Mouse (Mus musculus): ENCODE measurements around the gene 2010111I01Rik. TPM values are rescaled to one million over a fixed set of nuclear protein-coding genes. Genes with fewer than 3 reads are reported as not detected.

The 2010111I01Rik gene
- 146 and 153 TPM in 2 replicates for polyA plus RNA-seq (2015; fragmentation: Nextera tagmentation; extraction: Ambion mirVana)

- H3K36me3 ChIP-seq (ENCODE audit: insufficient read depth, low read length): no peaks in the 10 kb centered on the region
- DNase-seq (ENCODE audit: low spot score): peak; percentile 98
- WGBS: under 1% methylated on average over 41 of the region's 41 CpGs
- H3K27ac ChIP-seq: no peak within 1 kb of the TSS
- H3K4me2 ChIP-seq (ENCODE audit: low read length): peak within 1 kb of the TSS; percentile 84
- peak; percentile 95 for ATAC-seq (replicated peaks; ENCODE audit: low FRiP score, low read depth)
- H3K4me1 ChIP-seq (replicated peaks; ENCODE audit: insufficient read depth, low read length): no peaks in the 10 kb centered on the region
- peak; percentile 49 for TF ChIP-seq CTCF (IDR thresholded peaks at IDR 0.05; ENCODE audit: low read depth)
- H3K9ac ChIP-seq (ENCODE audit: low read depth, low read length): peak within 1 kb of the TSS; percentile 64
- peak within 1 kb of the TSS; percentile 71 for H3K4me3 ChIP-seq (replicated peaks; ENCODE audit: low read depth, low read length)
- no peaks in the 10 kb centered on the region for H3K27me3 ChIP-seq (ENCODE audit: insufficient read depth, low read length)
- no peaks in the 10 kb centered on the region for H3K9me3 ChIP-seq (replicated peaks; ENCODE audit: low read length)
Observed at GRCm38 (mm10) chr13:62964640-62965311, at the start of gene 2010111I01Rik. Gene 2010111I01Rik (plus strand): TSS chr13:62964893.

GRCm38 (mm10) chr13:62916675-62917074 is 48.0 kb upstream of the 2010111I01Rik start:
- WGBS: 39% methylated on average over 4 of the region's 4 CpGs
- no peak overlapping the region for H3K4me2 ChIP-seq (ENCODE audit: low read length)

GRCm38 (mm10) chr13:62917416-62918110 is 47.1 kb upstream of the 2010111I01Rik start:
- no peak overlapping the region for H3K27ac ChIP-seq
- no peaks in the 10 kb centered on the region for H3K4me1 ChIP-seq (replicated peaks; ENCODE audit: insufficient read depth, low read length)
- DNase-seq (ENCODE audit: low spot score) (no peak), ATAC-seq (replicated peaks; ENCODE audit: low FRiP score, low read depth) (no peak)
- H3K4me3 ChIP-seq (replicated peaks; ENCODE audit: low read depth, low read length): no peak overlapping the region
- H3K9ac ChIP-seq (ENCODE audit: low read depth, low read length): no peak overlapping the region
- no peaks in the 10 kb centered on the region for H3K9me3 ChIP-seq (replicated peaks; ENCODE audit: low read length)
- no peaks in the 10 kb centered on the region for H3K27me3 ChIP-seq (ENCODE audit: insufficient read depth, low read length)
- no peaks in the 10 kb centered on the region for H3K36me3 ChIP-seq (ENCODE audit: insufficient read depth, low read length)
- no peak for TF ChIP-seq CTCF (IDR thresholded peaks at IDR 0.05; ENCODE audit: low read depth)
- no peak overlapping the region for H3K4me2 ChIP-seq (ENCODE audit: low read length)
- 56% methylated on average over 1 of the region's 1 CpGs for WGBS

More at GRCm38 (mm10) chr13:62916675-62917074, 48.0 kb upstream of the 2010111I01Rik start:
- H3K27me3 ChIP-seq (ENCODE audit: insufficient read depth, low read length): no peaks in the 10 kb centered on the region
- H3K4me1 ChIP-seq (replicated peaks; ENCODE audit: insufficient read depth, low read length): no peaks in the 10 kb centered on the region
- no peak overlapping the region for H3K9ac ChIP-seq (ENCODE audit: low read depth, low read length)
- H3K27ac ChIP-seq: no peak overlapping the region
- ATAC-seq (replicated peaks; ENCODE audit: low FRiP score, low read depth) (no peak), DNase-seq (ENCODE audit: low spot score) (no peak)
- no peak for TF ChIP-seq CTCF (IDR thresholded peaks at IDR 0.05; ENCODE audit: low read depth)
- H3K36me3 ChIP-seq (ENCODE audit: insufficient read depth, low read length): no peaks in the 10 kb centered on the region
- no peaks in the 10 kb centered on the region for H3K9me3 ChIP-seq (replicated peaks; ENCODE audit: low read length)
- H3K4me3 ChIP-seq (replicated peaks; ENCODE audit: low read depth, low read length): no peak overlapping the region

DNA sequence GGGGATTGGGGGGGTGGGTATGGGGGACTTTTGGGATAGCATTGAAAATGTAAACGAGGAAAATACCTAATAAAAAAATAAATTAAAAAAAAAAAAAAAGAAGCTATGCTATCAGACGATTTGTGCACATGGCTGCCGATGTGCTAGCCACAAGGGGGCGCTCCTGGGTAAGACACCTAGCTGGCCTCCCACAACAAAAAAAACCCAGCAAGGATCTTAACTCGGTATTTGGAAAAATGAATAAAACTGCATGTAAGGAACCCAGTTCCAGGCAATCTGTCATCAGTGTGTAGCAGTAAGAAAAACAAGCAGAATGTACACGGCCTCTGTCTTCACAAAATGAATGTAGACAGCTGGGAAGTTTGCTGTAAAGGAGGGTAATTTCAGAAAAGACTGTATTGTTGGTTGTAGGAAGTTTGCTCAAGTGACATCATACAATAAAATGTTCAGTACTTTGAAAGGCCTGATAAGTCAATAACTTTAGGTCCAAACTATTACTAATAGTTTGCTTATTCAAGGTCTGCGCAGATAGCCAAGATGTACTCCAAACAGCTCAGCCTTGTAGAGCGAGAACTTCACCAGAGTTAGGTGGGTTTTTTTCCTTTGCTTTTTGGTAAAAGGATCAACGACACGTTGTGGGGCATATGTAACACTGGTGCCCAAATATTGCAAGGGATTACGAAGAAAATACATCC is 44.9 kb upstream of the 2010111I01Rik start:
- no peaks in the 10 kb centered on the region for H3K9me3 ChIP-seq (replicated peaks; ENCODE audit: low read length)
- ATAC-seq (replicated peaks; ENCODE audit: low FRiP score, low read depth): no peak
- 36% methylated on average over 11 of the region's 11 CpGs for WGBS
- DNase-seq (ENCODE audit: low spot score): peak; percentile 94
- no peaks in the 10 kb centered on the region for H3K27me3 ChIP-seq (ENCODE audit: insufficient read depth, low read length)
- H3K36me3 ChIP-seq (ENCODE audit: insufficient read depth, low read length): no peaks in the 10 kb centered on the region
- no peak overlapping the region for H3K27ac ChIP-seq
- TF ChIP-seq CTCF (IDR thresholded peaks at IDR 0.05; ENCODE audit: low read depth): peak; percentile 78
- no peaks in the 10 kb centered on the region for H3K4me1 ChIP-seq (replicated peaks; ENCODE audit: insufficient read depth, low read length)
- H3K9ac ChIP-seq (ENCODE audit: low read depth, low read length): no peak overlapping the region
- no peak overlapping the region for H3K4me2 ChIP-seq (ENCODE audit: low read length)
- H3K4me3 ChIP-seq (replicated peaks; ENCODE audit: low read depth, low read length): no peak overlapping the region

DNA sequence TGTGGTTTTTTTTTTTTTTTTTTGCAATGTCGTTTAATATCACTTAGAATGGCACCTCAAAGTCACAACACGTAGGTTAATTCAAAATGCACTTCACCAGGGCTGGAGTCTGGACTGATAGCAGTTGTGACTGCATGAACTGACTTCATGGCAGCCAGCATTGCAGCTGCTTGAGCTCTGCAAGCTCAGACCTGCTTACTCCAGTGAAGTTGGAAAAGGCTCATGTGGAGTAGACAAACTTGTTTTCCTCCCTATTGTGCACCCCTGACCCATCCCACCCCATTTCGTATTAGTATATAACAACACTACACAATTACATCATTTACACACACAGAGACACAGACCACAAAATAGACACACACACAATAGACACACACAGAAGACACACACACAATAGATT is 42.0 kb upstream of the 2010111I01Rik start:
- no peaks in the 10 kb centered on the region for H3K4me1 ChIP-seq (replicated peaks; ENCODE audit: insufficient read depth, low read length)
- 81% methylated on average over 3 of the region's 3 CpGs for WGBS
- ATAC-seq (replicated peaks; ENCODE audit: low FRiP score, low read depth) (no peak), DNase-seq (ENCODE audit: low spot score) (no peak)
- no peak overlapping the region for H3K4me3 ChIP-seq (replicated peaks; ENCODE audit: low read depth, low read length)
- H3K9me3 ChIP-seq (replicated peaks; ENCODE audit: low read length): no peaks in the 10 kb centered on the region
- no peak for TF ChIP-seq CTCF (IDR thresholded peaks at IDR 0.05; ENCODE audit: low read depth)
- no peaks in the 10 kb centered on the region for H3K36me3 ChIP-seq (ENCODE audit: insufficient read depth, low read length)
- no peak overlapping the region for H3K4me2 ChIP-seq (ENCODE audit: low read length)
- H3K27me3 ChIP-seq (ENCODE audit: insufficient read depth, low read length): no peaks in the 10 kb centered on the region
- no peak overlapping the region for H3K27ac ChIP-seq
- H3K9ac ChIP-seq (ENCODE audit: low read depth, low read length): no peak overlapping the region

DNA sequence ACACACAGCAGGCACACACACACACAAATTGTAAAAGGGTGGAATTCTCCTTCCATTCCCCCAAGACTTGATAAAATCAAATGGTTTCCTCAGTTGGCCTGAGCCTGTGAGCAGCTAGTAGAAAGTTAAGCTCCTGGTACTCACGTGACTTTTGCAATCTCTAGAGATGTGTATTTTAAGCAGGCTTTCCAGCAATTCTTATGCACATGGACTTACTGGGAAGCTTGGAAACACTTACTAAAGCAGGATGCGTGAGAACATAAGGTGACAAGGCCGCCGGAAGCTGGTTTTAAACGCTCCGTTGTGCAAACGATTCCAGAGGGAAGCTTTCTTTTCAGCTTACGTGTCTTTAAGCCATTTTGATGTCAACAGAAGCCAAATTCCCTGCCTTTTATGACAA is 41.5 kb upstream of the 2010111I01Rik start:
- H3K27ac ChIP-seq: no peak overlapping the region; the same call in 1 of the 2 replicates
- 61% methylated on average over 8 of the region's 8 CpGs for WGBS
- no peak overlapping the region for H3K9ac ChIP-seq (ENCODE audit: low read depth, low read length)
- H3K9me3 ChIP-seq (replicated peaks; ENCODE audit: low read length): no peaks in the 10 kb centered on the region
- H3K4me3 ChIP-seq (replicated peaks; ENCODE audit: low read depth, low read length): no peak overlapping the region
- no peak for ATAC-seq (replicated peaks; ENCODE audit: low FRiP score, low read depth)
- DNase-seq (ENCODE audit: low spot score): peak; percentile 46
- no peak for TF ChIP-seq CTCF (IDR thresholded peaks at IDR 0.05; ENCODE audit: low read depth)
- H3K4me2 ChIP-seq (ENCODE audit: low read length): no peak overlapping the region
- H3K4me1 ChIP-seq (replicated peaks; ENCODE audit: insufficient read depth, low read length): no peaks in the 10 kb centered on the region
- no peaks in the 10 kb centered on the region for H3K27me3 ChIP-seq (ENCODE audit: insufficient read depth, low read length)
- no peaks in the 10 kb centered on the region for H3K36me3 ChIP-seq (ENCODE audit: insufficient read depth, low read length)
